Mouse (Mus musculus): Measurements from ENCODE around the gene Litaf.

DNA sequence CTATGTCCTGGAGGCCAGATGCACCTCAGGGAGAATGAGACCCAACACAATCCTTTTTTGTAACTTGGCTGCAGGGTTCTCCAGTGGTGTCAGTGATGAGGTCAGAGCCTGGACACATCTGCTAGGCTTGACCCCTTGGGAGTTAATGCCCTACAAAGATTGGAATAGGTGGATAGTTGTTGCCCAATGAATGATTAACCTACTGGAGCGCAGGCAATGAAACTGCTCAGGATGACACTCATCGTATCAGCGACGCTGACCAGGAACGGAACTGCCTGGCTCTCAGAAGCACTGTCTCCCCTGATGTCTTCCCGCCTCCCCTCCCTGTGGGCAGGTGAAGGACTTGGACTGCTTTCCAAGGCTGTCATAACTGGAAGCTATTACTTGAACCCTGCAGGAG lies 76.6 kb downstream of the Litaf start:
- no peak for TF ChIP-seq GATA1 (IDR thresholded peaks at IDR 0.05; ENCODE audit: borderline replicate concordance, low read length)
- TF ChIP-seq FLI1 (IDR thresholded peaks at IDR 0.05; ENCODE audit: low read length) = no peak
